In genomic region chr6:86569461-86569820, GRCm38 (mm10) we compare ENCODE assay signal across 9 mouse cellular contexts. TPM values are rescaled to one million over a fixed set of nuclear protein-coding genes. Genes with fewer than 3 reads are reported as not detected.
DNase-seq lines count a peak whose midpoint lies in the region; ATAC-seq and TF ChIP-seq lines count a peak whose summit lies in the region.
"Had no signal": no experiment of that assay in that cellular context is flagged by ENCODE, and none has a peak within 500 bp of the region (broad histone marks: within the 10 kb centered on the region; RNA-seq: fewer than 3 reads in every experiment).

No protein-coding gene starts in this region.

- no peaks in the 10 kb centered on the region for H3K9me3 ChIP-seq in liver, embryonic 12.5 days (replicated peaks)
- no peaks in the 10 kb centered on the region for H3K9me3 ChIP-seq in hindbrain, embryonic 14.5 days (ENCODE audit: control insufficient read depth, low read length)
- H3K9me3 ChIP-seq: liver, embryonic 13.5 days had no signal

- DNase-seq in liver, adult 2 months (ENCODE audit: extremely low read depth, low read depth, low spot score), result peak; percentile 57
- peak; percentile 84 for DNase-seq in cerebellum, adult 2 months
- DNase-seq in hindbrain, embryonic 14.5 days (ENCODE audit: low spot score), result peak; percentile 48
- DNase-seq in lung, adult 18-20 months, result peak; percentile 51 to 69
- peak; percentile 32 to 33 for DNase-seq in urinary bladder, postnatal 36 days (ENCODE audit: low spot score in 2 of 2)
- no peak for DNase-seq in spleen, postnatal 36 days (ENCODE audit: low spot score in 2 of 2)
- no peak for DNase-seq in frontal cortex, adult 2 months (ENCODE audit: extremely low spot score in 1 of 2, low spot score in 1 of 2)
- DNase-seq: liver, embryonic 13.5 days had no signal

- no peak overlapping the region for H3K9ac ChIP-seq in liver, adult 2 months (ENCODE audit: low read depth, low read length)
- H3K9ac ChIP-seq in liver, embryonic 12.5 days, result no peak overlapping the region
- no peak overlapping the region for H3K9ac ChIP-seq in hindbrain, embryonic 14.5 days
- H3K9ac ChIP-seq: liver, embryonic 13.5 days had no signal

- H3K4me2 ChIP-seq in liver, embryonic 12.5 days, result no peak overlapping the region
- no peak overlapping the region for H3K4me2 ChIP-seq in hindbrain, embryonic 14.5 days (replicated peaks)
- H3K4me2 ChIP-seq: liver, embryonic 13.5 days had no signal

- no peak overlapping the region for H3K4me3 ChIP-seq in liver, adult 2 months (ENCODE audit: insufficient read depth, low read depth, low read length)
- no peak overlapping the region for H3K4me3 ChIP-seq in liver, embryonic 12.5 days
- H3K4me3 ChIP-seq in cerebellum, adult 2 months (replicated peaks; ENCODE audit: insufficient read depth, low read depth, low read length), result no peak overlapping the region
- H3K4me3 ChIP-seq in hindbrain, embryonic 14.5 days (replicated peaks; ENCODE audit: low read length), result no peak overlapping the region
- H3K4me3 ChIP-seq: liver, embryonic 13.5 days had no signal

- H3K36me3 ChIP-seq in liver, adult 2 months (ENCODE audit: control insufficient read depth, insufficient read depth, low read length), result peaks cover 3% of the 10 kb centered on the region
- H3K36me3 ChIP-seq in liver, embryonic 12.5 days, result peaks cover 18% of the 10 kb centered on the region
- peaks cover 26% of the 10 kb centered on the region for H3K36me3 ChIP-seq in hindbrain, embryonic 14.5 days (replicated peaks; ENCODE audit: control insufficient read depth, insufficient read depth)

- TF ChIP-seq POLR2A in liver, adult 2 months (IDR thresholded peaks at IDR 0.05; ENCODE audit: extremely low read depth, insufficient read depth, low read length), result no peak
- no peak for TF ChIP-seq POLR2A in cerebellum, adult 2 months (IDR thresholded peaks at IDR 0.05; ENCODE audit: borderline replicate concordance, insufficient read depth, low read length)

- H3K4me1 ChIP-seq in liver, adult 2 months (ENCODE audit: control insufficient read depth, insufficient read depth, low read length), result no peaks in the 10 kb centered on the region
- H3K4me1 ChIP-seq in liver, embryonic 12.5 days, result 0 out of 2 replicates have a peak, but pooled peaks cover 10% of the 10 kb centered on the region
- peaks cover 27% of the 10 kb centered on the region for H3K4me1 ChIP-seq in cerebellum, adult 2 months (ENCODE audit: control insufficient read depth, insufficient read depth, low read length)
- H3K4me1 ChIP-seq in hindbrain, embryonic 14.5 days (replicated peaks; ENCODE audit: control insufficient read depth, insufficient read depth, low read length), result no peaks in the 10 kb centered on the region; the same call in 1 of the 2 replicates

- no peaks in the 10 kb centered on the region for H3K79me2 ChIP-seq in liver, adult 2 months (ENCODE audit: control insufficient read depth, insufficient read depth, low read length)

- no peak overlapping the region for H3K27ac ChIP-seq in liver, adult 2 months (replicated peaks; ENCODE audit: insufficient read depth, low read depth, low read length)
- no peak overlapping the region for H3K27ac ChIP-seq in liver, embryonic 12.5 days
- peak overlapping the region; percentile 73 for H3K27ac ChIP-seq in cerebellum, adult 2 months (ENCODE audit: insufficient read depth, low read length)
- H3K27ac ChIP-seq in hindbrain, embryonic 14.5 days, result peak overlapping the region; percentile 11; the same call in 1 of the 2 replicates
- H3K27ac ChIP-seq: liver, embryonic 13.5 days had no signal

- H3K27me3 ChIP-seq in liver, adult 2 months (ENCODE audit: control insufficient read depth, insufficient read depth, low read length), result no peaks in the 10 kb centered on the region
- H3K27me3 ChIP-seq in liver, embryonic 12.5 days (replicated peaks), result no peaks in the 10 kb centered on the region; the same call in 1 of the 2 replicates
- H3K27me3 ChIP-seq in cerebellum, adult 2 months (ENCODE audit: control insufficient read depth, insufficient read depth, low read length), result no peaks in the 10 kb centered on the region
- H3K27me3 ChIP-seq in hindbrain, embryonic 14.5 days (ENCODE audit: control insufficient read depth, insufficient read depth, low read length), result no peaks in the 10 kb centered on the region
- H3K27me3 ChIP-seq: liver, embryonic 13.5 days had no signal

- WGBS in liver, adult 2 months, result 32% methylated on average over 3 of the region's 3 CpGs
- WGBS in liver, embryonic 12.5 days (ENCODE audit: insufficient replicate concordance), result 83% methylated on average over 3 of the region's 3 CpGs
- 3% methylated on average over 3 of the region's 3 CpGs for WGBS in cerebellum, adult 2 months
- 59% methylated on average over 3 of the region's 3 CpGs for WGBS in hindbrain, embryonic 14.5 days

- no peak for TF ChIP-seq CTCF in liver, adult 2 months (IDR thresholded peaks at IDR 0.05; ENCODE audit: low read depth, low read length)
- TF ChIP-seq CTCF in cerebellum, adult 2 months (IDR thresholded peaks at IDR 0.05; ENCODE audit: borderline replicate concordance, insufficient read depth, low read depth, low read length), result no peak

- no peak for ATAC-seq in liver, embryonic 12.5 days
- no peak for ATAC-seq in hindbrain, embryonic 14.5 days (ENCODE audit: low FRiP score)

RNA-seq across cellular contexts. Expression of gene Pcbp1, which starts 43.3 kb away (rescaled TPM):
- total RNA-seq in liver, adult 2 months (2014; rRNA removed), result 38.2 and 59.7 TPM in 2 replicates
- polyA plus RNA-seq in liver, adult 2 months (2012; rRNA removed), result 119 and 138 TPM in 2 replicates
- 465 and 466 TPM in 2 replicates for polyA plus RNA-seq in liver, embryonic 12.5 days (2016; fragmentation: Nextera tagmentation; extraction: Ambion mirVana)
- 179 and 186 TPM in 2 replicates for polyA plus RNA-seq in cerebellum, adult 2 months (2012; rRNA removed)
- polyA plus RNA-seq in hindbrain, embryonic 14.5 days (2014; fragmentation: Nextera tagmentation; extraction: Ambion mirVana), result 313 and 316 TPM in 2 replicates
- polyA plus RNA-seq in frontal cortex, adult 2 months (2012; rRNA removed), result 169 and 180 TPM in 2 replicates

RNA-seq across cellular contexts. Expression of gene Asprv1, which starts 58.5 kb away (rescaled TPM):
- total RNA-seq in liver, adult 2 months (2014; rRNA removed), result not detected in 2 replicates
- 0.07 and 0.10 TPM in 2 replicates for polyA plus RNA-seq in liver, adult 2 months (2012; rRNA removed)
- 0.13 TPM in 2 replicates for polyA plus RNA-seq in liver, embryonic 12.5 days (2016; fragmentation: Nextera tagmentation; extraction: Ambion mirVana)
- 2.1 and 2.5 TPM in 2 replicates for polyA plus RNA-seq in cerebellum, adult 2 months (2012; rRNA removed)
- polyA plus RNA-seq in hindbrain, embryonic 14.5 days (2014; fragmentation: Nextera tagmentation; extraction: Ambion mirVana), result 0.26 and 0.86 TPM in 2 replicates
- polyA plus RNA-seq in frontal cortex, adult 2 months (2012; rRNA removed), result 2.9 and 3.4 TPM in 2 replicates

Comparison
In these comparisons a context has a peak if more than half of its experiments do, and no peak if none do; other contexts are left out.
1. DNase-seq: peak in liver, adult 2 months (single experiment), cerebellum, adult 2 months (2 of 2), hindbrain, embryonic 14.5 days (single experiment), lung, adult 18-20 months (2 of 2) and urinary bladder, postnatal 36 days (2 of 2); none in spleen, postnatal 36 days (0 of 2) and frontal cortex, adult 2 months (0 of 2).
2. H3K27ac ChIP-seq: peak in cerebellum, adult 2 months (single experiment) and hindbrain, embryonic 14.5 days (single experiment); none in liver, adult 2 months (single experiment) and liver, embryonic 12.5 days (single experiment).